Mouse (Mus musculus) cerebellum, adult 9-10 months (tissue): ENCODE data around the gene Kansl2.
A peak's percentile ranks its signal among the peaks of the same experiment; 100 is the strongest.

Experiments used
- DNase-seq: peaks from one replicate; pipeline ENCODE4 v3.0.0; 2022

The Kansl2 gene

GRCm38 (mm10) chr15:98492102-98492501, 42.0 kb downstream of the Kansl2 start, which contains the start of gene Olfr279:
Gene Olfr279 (plus strand): TSS chr15:98492402.
- DNase-seq = no peak

- DNase-seq = no peak
These were observed 42.7 kb downstream of the Kansl2 start for GRCm38 (mm10) chr15:98491332-98491731.

- DNase-seq = no peak
These were observed 47.5 kb downstream of the Kansl2 start for GRCm38 (mm10) chr15:98486433-98487021.

GRCm38 (mm10) chr15:98483907-98484886, 49.9 kb downstream of the Kansl2 start:
- DNase-seq = no peak

- DNase-seq = no peak
These were observed 51.4 kb downstream of the Kansl2 start, which contains the start of gene Lalba for GRCm38 (mm10) chr15:98482701-98483100. Gene Lalba (minus strand): TSS chr15:98482721.

- DNase-seq = no peak
These were observed 54.4 kb downstream of the Kansl2 start for GRCm38 (mm10) chr15:98479568-98480102.

- DNase-seq = no peak
These were observed 57.8 kb downstream of the Kansl2 start for GRCm38 (mm10) chr15:98476281-98476680.

- peak; percentile 22 for DNase-seq
These were observed 58.7 kb downstream of the Kansl2 start for GRCm38 (mm10) chr15:98475382-98475781.

- DNase-seq = no peak
These were observed 59.1 kb downstream of the Kansl2 start for GRCm38 (mm10) chr15:98474958-98475357.

GRCm38 (mm10) chr15:98471539-98471938, 62.5 kb downstream of the Kansl2 start:
- no peak for DNase-seq

- no peak for DNase-seq
These were observed 64.5 kb downstream of the Kansl2 start, which contains the start of gene OR5BS1P for GRCm38 (mm10) chr15:98469596-98469995. Gene OR5BS1P (plus strand): TSS chr15:98469896.
